Mouse (Mus musculus) WW6 (cell line): ENCODE results near the gene Cdca7l.
"Not testable (repeated sequence)": the region's sequence is repeated elsewhere in the genome, so short reads cannot be mapped to it uniquely, and the experiment has no call there.

ENCODE experiments used
- DNase-seq: peaks from one replicate; pipeline ENCODE4 v3.0.0-alpha.2; 2013; ENCODE audit warnings: low read depth, low spot score

Gene Cdca7l

GRCm38 (mm10) chr12:117862655-117863054 lies 58.6 kb downstream of the Cdca7l start:
- no peak for DNase-seq

GRCm38 (mm10) chr12:117867708-117868564 lies 63.8 kb downstream of the Cdca7l start:
- DNase-seq: no peak

- DNase-seq: no peak
Measured at GRCm38 (mm10) chr12:117872265-117872664, 68.2 kb downstream of the Cdca7l start.

- no peak for DNase-seq
Measured at GRCm38 (mm10) chr12:117878341-117878740, 74.3 kb downstream of the Cdca7l start.

- DNase-seq: no peak
Measured at GRCm38 (mm10) chr12:117884627-117885026, 80.5 kb downstream of the Cdca7l start.

- no peak for DNase-seq
Measured at GRCm38 (mm10) chr12:117887422-117887821, 83.3 kb downstream of the Cdca7l start.

- DNase-seq: not testable (repeated sequence)
Measured at GRCm38 (mm10) chr12:117900798-117901197, 96.7 kb downstream of the Cdca7l start.

GRCm38 (mm10) chr12:117901352-117901751 lies 97.3 kb downstream of the Cdca7l start:
- DNase-seq: not testable (repeated sequence)

- DNase-seq: no peak
Measured at GRCm38 (mm10) chr12:117903671-117904070, 99.6 kb downstream of the Cdca7l start.

- not testable (repeated sequence) for DNase-seq
Measured at GRCm38 (mm10) chr12:117905232-117905840, 101.2 kb downstream of the Cdca7l start.

- no peak for DNase-seq
Measured at GRCm38 (mm10) chr12:117911396-117911795, 107.3 kb downstream of the Cdca7l start.

GRCm38 (mm10) chr12:117914613-117915245 lies 110.6 kb downstream of the Cdca7l start:
- no peak for DNase-seq

- no peak for DNase-seq
Measured at GRCm38 (mm10) chr12:117915826-117916588, 111.9 kb downstream of the Cdca7l start.
